Mouse (Mus musculus) ovary, postnatal 36 days (tissue): ENCODE measurements around the gene Zswim1.
"Not testable (repeated sequence)": the region's sequence is repeated elsewhere in the genome, so short reads cannot be mapped to it uniquely, and the experiment has no call there.

Source experiments
- DNase-seq: peaks from one replicate; pipeline ENCODE4 v3.0.0; 2022; ENCODE audit warnings: low spot score, mixed read lengths

Gene Zswim1

GRCm38 (mm10) chr2:164793236-164793635 is 29.2 kb upstream of the Zswim1 start:
- peak; percentile 50 for DNase-seq

GRCm38 (mm10) chr2:164793772-164794171 is 28.7 kb upstream of the Zswim1 start:
- no peak for DNase-seq

GRCm38 (mm10) chr2:164794293-164794692 is 28.2 kb upstream of the Zswim1 start:
- DNase-seq, result peak; percentile 81

- no peak for DNase-seq
Observed at GRCm38 (mm10) chr2:164795868-164796267, 26.6 kb upstream of the Zswim1 start.

- DNase-seq, result not testable (repeated sequence)
Observed at GRCm38 (mm10) chr2:164798554-164798953, 23.9 kb upstream of the Zswim1 start.

- no peak for DNase-seq
Observed at GRCm38 (mm10) chr2:164800252-164801004, 22.1 kb upstream of the Zswim1 start.

GRCm38 (mm10) chr2:164803201-164803920 is 19.1 kb upstream of the Zswim1 start:
- no peak for DNase-seq

GRCm38 (mm10) chr2:164803921-164804313 is 18.6 kb upstream of the Zswim1 start:
- no peak for DNase-seq

- DNase-seq, result peak; percentile 95
Observed at GRCm38 (mm10) chr2:164804533-164805331, 17.8 kb upstream of the Zswim1 start, which contains the start of the genes Acot8 and Zswim3. Gene Acot8 (minus strand): TSS chr2:164804882. Gene Zswim3 (plus strand): TSS chr2:164805098.

- no peak for DNase-seq
Observed at GRCm38 (mm10) chr2:164805332-164805718, 17.2 kb upstream of the Zswim1 start.

GRCm38 (mm10) chr2:164806614-164807013 is 15.9 kb upstream of the Zswim1 start:
- no peak for DNase-seq

GRCm38 (mm10) chr2:164813557-164813956 is 8.9 kb upstream of the Zswim1 start:
- no peak for DNase-seq

- DNase-seq, result no peak
Observed at GRCm38 (mm10) chr2:164815348-164815747, 7.1 kb upstream of the Zswim1 start.

- no peak for DNase-seq
Observed at GRCm38 (mm10) chr2:164815821-164816220, 6.7 kb upstream of the Zswim1 start.

GRCm38 (mm10) chr2:164817206-164817605 is 5.3 kb upstream of the Zswim1 start:
- no peak for DNase-seq

- no peak for DNase-seq
Observed at GRCm38 (mm10) chr2:164817703-164818102, 4.8 kb upstream of the Zswim1 start.

- DNase-seq, result no peak
Observed at GRCm38 (mm10) chr2:164821060-164821459, 1.4 kb upstream of the Zswim1 start.

- no peak for DNase-seq
Observed at GRCm38 (mm10) chr2:164823181-164823585, 697 bp downstream of the Zswim1 start.

- no peak for DNase-seq
Observed at GRCm38 (mm10) chr2:164823969-164824368, 1.5 kb downstream of the Zswim1 start.

- DNase-seq, result no peak
Observed at GRCm38 (mm10) chr2:164825521-164825920, 3.0 kb downstream of the Zswim1 start.

GRCm38 (mm10) chr2:164827146-164827850 is 4.8 kb downstream of the Zswim1 start:
- no peak for DNase-seq

- no peak for DNase-seq
Observed at GRCm38 (mm10) chr2:164828437-164828836, 6.0 kb downstream of the Zswim1 start, which contains the start of gene Spata25. Gene Spata25 (minus strand): TSS chr2:164828537.
